Mouse (Mus musculus) forebrain, embryonic 13.5 days (tissue): ENCODE measurements at regions not wholly inside any gene's neighbourhood (a gene's known extent, or its start where the extent isn't known, plus 50 kb on each side); places are given as distances from the start of the nearest gene placed in this dataset.

Experiments
- ATAC-seq: fragments of 200-750 bp; cut with Nextera tagmentation; 2 replicates; pipeline ENCODE4 v1.8.0; 2017
- H3K27ac ChIP-seq: fragments of 300-500 bp; sonication (generic); 2 replicates; pipeline ENCODE4 v1.5.1; 2015; ENCODE audit warnings: inconsistent platforms, mild to moderate bottlenecking, moderate library complexity
- H3K27me3 ChIP-seq: fragments of 300-500 bp; sonication (generic); 2 replicates; pipeline ENCODE4 v1.6.1; 2015; ENCODE audit warnings: mild to moderate bottlenecking, inconsistent platforms
- H3K36me3 ChIP-seq: fragments of 300-500 bp; sonication (generic); 2 replicates; pipeline ENCODE4 v1.6.1; 2015; ENCODE audit warnings: mild to moderate bottlenecking, inconsistent platforms; ENCODE audit not compliant: poor library complexity, severe bottlenecking
- H3K4me1 ChIP-seq: fragments of 300-500 bp; sonication (generic); 2 replicates; pipeline ENCODE4 v1.6.1; 2015; ENCODE audit warnings: inconsistent platforms
- H3K4me2 ChIP-seq: fragments of 300-500 bp; sonication (generic); 2 replicates; pipeline ENCODE4 v1.6.1; 2015; ENCODE audit warnings: inconsistent platforms, mild to moderate bottlenecking, moderate library complexity
- H3K4me3 ChIP-seq: fragments of 300-500 bp; sonication (generic); 2 replicates; pipeline ENCODE4 v1.5.1; 2015; ENCODE audit warnings: mild to moderate bottlenecking, inconsistent platforms
- H3K9ac ChIP-seq: fragments of 300-500 bp; sonication (generic); 2 replicates; pipeline ENCODE4 v1.6.1; 2015; ENCODE audit warnings: mild to moderate bottlenecking, inconsistent platforms
- H3K9me3 ChIP-seq: fragments of 300-500 bp; sonication (generic); replicated peaks from 2 replicates; pipeline ENCODE4 v1.6.1; 2016; ENCODE audit warnings: inconsistent platforms
- WGBS: fragments of 180-500 bp; shearing (Covaris S2); methylation state at CpG from one replicate; pipeline ENCODE4 v1.1.7; 2015; 5-methylcytosine and 5-hydroxymethylcytosine counted together

DNA sequence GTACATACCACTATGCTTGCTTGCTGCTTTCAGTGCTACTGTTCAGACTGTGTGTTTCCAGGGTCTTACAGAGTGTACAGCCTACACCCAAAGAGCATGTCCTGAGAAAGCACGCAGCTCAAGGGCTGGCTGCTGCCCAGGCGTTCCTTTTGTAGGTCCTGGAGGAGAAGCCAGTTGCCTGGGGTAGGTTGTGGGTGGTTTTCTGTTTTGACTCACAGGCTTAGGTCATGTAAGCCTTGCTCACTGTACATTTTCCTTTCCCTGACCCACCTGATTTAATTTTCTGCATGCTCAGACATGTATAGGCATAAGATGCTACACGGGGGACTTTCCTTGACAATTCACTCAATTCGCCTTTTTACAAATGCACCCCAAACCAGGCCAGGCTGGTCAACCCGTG lies 172.9 kb upstream of the Wdfy3 start:
- Histone ChIP-seq H3K4me3 (no peak overlapping the region), H3K9me3 (no peaks in the 10 kb centered on the region), H3K27me3 (no peaks in the 10 kb centered on the region), H3K9ac (no peak overlapping the region), H3K27ac (no peak overlapping the region), H3K36me3 (no peaks in the 10 kb centered on the region), H3K4me2 (no peak overlapping the region), H3K4me1 (no peaks in the 10 kb centered on the region)
- 81% methylated on average over 5 of the region's 5 CpGs for WGBS
- ATAC-seq: no peak

DNA sequence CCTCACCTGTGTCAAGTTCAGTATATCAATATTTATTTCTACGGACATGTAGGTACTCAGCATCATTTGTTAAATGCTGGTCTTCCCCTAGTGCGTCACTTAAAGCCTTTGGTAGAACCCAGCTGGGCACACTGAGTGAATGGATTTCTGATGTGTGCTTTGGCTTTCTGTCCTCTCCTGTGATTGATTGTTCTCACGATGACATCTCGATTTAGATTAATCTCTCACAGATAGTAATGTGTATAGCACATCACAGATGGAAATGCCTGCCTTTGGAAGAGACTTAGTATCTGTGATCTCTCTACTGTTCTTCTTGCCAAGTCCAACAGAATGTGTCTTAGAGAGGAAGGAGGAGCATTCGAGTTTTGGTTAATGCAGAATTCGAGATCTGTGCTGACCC lies 175.0 kb upstream of the Wdfy3 start:
- Histone ChIP-seq H3K27me3 (no peaks in the 10 kb centered on the region), H3K4me3 (no peak overlapping the region), H3K9ac (no peak overlapping the region), H3K9me3 (no peaks in the 10 kb centered on the region), H3K4me2 (no peak overlapping the region), H3K27ac (no peak overlapping the region), H3K4me1 (peaks cover 9% of the 10 kb centered on the region; the same call in 1 of the 2 replicates), H3K36me3 (no peaks in the 10 kb centered on the region)
- 87% methylated on average over 6 of the region's 6 CpGs for WGBS
- ATAC-seq: no peak

DNA sequence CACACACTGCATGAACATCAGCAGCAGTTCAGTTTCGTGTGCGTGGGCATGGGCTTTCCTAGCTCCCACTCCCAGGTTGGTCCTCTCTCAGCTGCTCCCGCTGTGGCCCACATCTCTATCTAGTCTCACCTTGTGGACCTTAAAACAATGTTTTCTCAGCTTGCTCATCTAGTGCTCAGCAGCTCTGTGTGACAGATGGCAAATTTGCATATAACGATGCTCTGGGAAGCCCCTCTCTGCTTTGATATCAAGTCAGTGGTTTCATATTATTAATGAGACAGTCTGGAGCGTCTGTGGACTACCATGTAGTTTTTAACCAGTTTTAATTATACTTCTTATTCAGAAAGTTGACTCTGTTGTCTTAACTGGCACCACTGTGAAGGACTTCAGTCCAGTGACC lies 179.0 kb upstream of the Wdfy3 start:
- H3K9me3 ChIP-seq: no peaks in the 10 kb centered on the region
- H3K36me3 ChIP-seq: no peaks in the 10 kb centered on the region
- 58% methylated on average over 5 of the region's 5 CpGs for WGBS
- H3K27ac ChIP-seq: no peak overlapping the region
- ATAC-seq: peak; percentile 67
- peaks cover 9% of the 10 kb centered on the region; the same call in 1 of the 2 replicates for H3K4me1 ChIP-seq
- H3K4me2 ChIP-seq: no peak overlapping the region
- H3K4me3 ChIP-seq: no peak overlapping the region
- no peaks in the 10 kb centered on the region for H3K27me3 ChIP-seq
- no peak overlapping the region for H3K9ac ChIP-seq

GRCm38 (mm10) chr5:102251076-102251475 lies 181.4 kb upstream of the Wdfy3 start:
- H3K9ac ChIP-seq: no peak overlapping the region
- no peaks in the 10 kb centered on the region for H3K9me3 ChIP-seq
- H3K27me3 ChIP-seq: no peaks in the 10 kb centered on the region
- H3K4me1 ChIP-seq: peaks cover 9% of the 10 kb centered on the region; the same call in 1 of the 2 replicates
- H3K36me3 ChIP-seq: no peaks in the 10 kb centered on the region
- H3K4me2 ChIP-seq: no peak overlapping the region
- H3K4me3 ChIP-seq: no peak overlapping the region
- H3K27ac ChIP-seq: no peak overlapping the region
- 89% methylated on average over 7 of the region's 7 CpGs for WGBS
- no peak for ATAC-seq

- H3K27me3 ChIP-seq: no peaks in the 10 kb centered on the region
- ATAC-seq: no peak
- H3K27ac ChIP-seq: no peak overlapping the region
- peaks cover 9% of the 10 kb centered on the region; the same call in 1 of the 2 replicates for H3K4me1 ChIP-seq
- H3K4me2 ChIP-seq: no peak overlapping the region
- WGBS: 8% methylated on average over 2 of the region's 2 CpGs
- H3K4me3 ChIP-seq: no peak overlapping the region
- no peaks in the 10 kb centered on the region for H3K36me3 ChIP-seq
- no peak overlapping the region for H3K9ac ChIP-seq
- no peaks in the 10 kb centered on the region for H3K9me3 ChIP-seq
These were observed 184.1 kb upstream of the Wdfy3 start for GRCm38 (mm10) chr5:102253786-102254185.

DNA sequence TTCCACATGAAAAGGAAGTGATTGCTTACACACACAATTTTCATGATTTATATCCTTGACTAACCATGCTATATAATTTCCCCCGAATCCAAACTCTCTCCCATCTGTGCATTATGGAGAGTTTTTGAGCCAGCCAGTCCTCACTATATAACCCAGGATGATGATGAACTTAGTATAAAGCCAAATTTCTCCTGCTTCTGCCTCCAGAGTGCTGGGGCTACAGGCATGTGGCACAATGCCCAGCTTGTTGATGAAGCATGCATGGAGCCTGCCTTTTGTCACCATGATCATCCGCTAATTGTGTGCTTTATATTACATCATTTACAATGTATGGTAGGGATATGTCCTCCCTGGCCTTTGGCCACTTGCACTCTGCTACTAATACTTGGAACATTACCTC lies 187.4 kb upstream of the Wdfy3 start:
- Histone ChIP-seq H3K9ac (no peak overlapping the region), H3K27me3 (no peaks in the 10 kb centered on the region), H3K4me2 (no peak overlapping the region), H3K36me3 (no peaks in the 10 kb centered on the region), H3K4me3 (no peak overlapping the region), H3K9me3 (no peaks in the 10 kb centered on the region), H3K27ac (no peak overlapping the region), H3K4me1 (peaks cover 4% of the 10 kb centered on the region; the same call in 1 of the 2 replicates)
- ATAC-seq: no peak
- WGBS: 78% methylated on average over 2 of the region's 2 CpGs

GRCm38 (mm10) chr5:102261621-102262020 lies 191.9 kb upstream of the Wdfy3 start:
- Histone ChIP-seq H3K27me3 (no peaks in the 10 kb centered on the region), H3K4me1 (peaks cover 4% of the 10 kb centered on the region; the same call in 1 of the 2 replicates), H3K4me2 (no peak overlapping the region), H3K9ac (no peak overlapping the region), H3K4me3 (no peak overlapping the region), H3K27ac (no peak overlapping the region), H3K9me3 (no peaks in the 10 kb centered on the region), H3K36me3 (no peaks in the 10 kb centered on the region)
- 90% methylated on average over 5 of the region's 5 CpGs for WGBS
- ATAC-seq: no peak

- ATAC-seq: no peak
- Histone ChIP-seq H3K27me3 (no peaks in the 10 kb centered on the region), H3K4me1 (no peaks in the 10 kb centered on the region), H3K9ac (no peak overlapping the region), H3K36me3 (no peaks in the 10 kb centered on the region), H3K4me2 (no peak overlapping the region), H3K9me3 (no peaks in the 10 kb centered on the region), H3K4me3 (no peak overlapping the region), H3K27ac (no peak overlapping the region)
- WGBS: 72% methylated on average over 11 of the region's 11 CpGs
These were observed 196.7 kb upstream of the Wdfy3 start for GRCm38 (mm10) chr5:102266451-102266850.

- no peaks in the 10 kb centered on the region for H3K36me3 ChIP-seq
- no peak overlapping the region for H3K27ac ChIP-seq
- H3K9me3 ChIP-seq: no peaks in the 10 kb centered on the region
- no peaks in the 10 kb centered on the region for H3K27me3 ChIP-seq
- no peak overlapping the region for H3K9ac ChIP-seq
- H3K4me3 ChIP-seq: no peak overlapping the region
- no peaks in the 10 kb centered on the region for H3K4me1 ChIP-seq
- no peak overlapping the region for H3K4me2 ChIP-seq
- WGBS: 88% methylated on average over 3 of the region's 3 CpGs
- ATAC-seq: no peak
These were observed 197.4 kb upstream of the Wdfy3 start for GRCm38 (mm10) chr5:102267150-102267549.

DNA sequence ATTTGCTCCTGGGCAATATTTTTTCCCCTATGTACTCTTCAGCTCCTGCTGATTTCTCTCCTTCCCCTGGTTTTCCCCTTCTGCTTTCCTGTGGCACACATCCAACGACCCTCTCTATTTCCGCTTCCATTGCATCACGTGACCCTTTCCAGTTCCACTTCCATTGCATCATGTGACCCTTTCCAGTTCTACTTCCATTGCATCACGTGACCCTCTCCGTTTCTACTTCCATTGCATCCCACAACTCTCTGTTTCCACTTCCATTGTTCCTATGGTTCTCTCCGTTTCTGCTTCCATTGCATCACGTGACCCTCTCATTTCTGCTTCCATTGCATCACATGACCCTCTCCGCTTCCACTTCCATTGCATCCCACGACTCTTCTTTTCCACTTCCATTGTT lies 199.5 kb upstream of the Wdfy3 start:
- 88% methylated on average over 9 of the region's 9 CpGs for WGBS

GRCm38 (mm10) chr5:102275621-102276020 lies 205.6 kb upstream of the Arhgap24 start:
- 90% methylated on average over 3 of the region's 3 CpGs for WGBS

More for the DNA sequence above, 199.5 kb upstream of the Wdfy3 start:
- Histone ChIP-seq H3K9me3 (no peaks in the 10 kb centered on the region), H3K36me3 (no peaks in the 10 kb centered on the region), H3K4me1 (no peaks in the 10 kb centered on the region), H3K27me3 (no peaks in the 10 kb centered on the region), H3K27ac (no peak overlapping the region), H3K4me3 (no peak overlapping the region), H3K4me2 (no peak overlapping the region), H3K9ac (no peak overlapping the region)
- ATAC-seq: no peak

DNA sequence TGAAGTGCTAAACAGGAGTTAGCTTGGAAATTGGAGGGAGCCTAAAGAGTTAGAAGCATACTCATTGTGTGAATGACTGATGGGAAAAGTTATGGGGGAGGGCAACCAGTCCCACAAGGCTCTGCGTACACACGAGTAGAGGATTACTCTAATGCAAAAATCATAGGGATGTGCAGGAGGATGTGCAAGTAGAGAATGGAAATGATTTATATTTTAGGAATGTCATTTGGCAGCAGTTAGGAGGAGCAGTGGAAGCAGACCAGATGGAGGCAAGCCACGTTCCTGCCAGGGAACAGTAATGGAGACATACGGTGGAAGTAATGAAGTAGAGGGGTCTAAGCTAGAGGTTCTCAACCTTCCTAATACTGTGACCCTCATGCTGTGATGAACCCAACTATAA lies 194.1 kb upstream of the Arhgap24 start:
- H3K27me3 ChIP-seq: no peaks in the 10 kb centered on the region
- no peak overlapping the region for H3K9ac ChIP-seq
- H3K36me3 ChIP-seq: no peaks in the 10 kb centered on the region
- H3K4me3 ChIP-seq: no peak overlapping the region
- H3K4me1 ChIP-seq: no peaks in the 10 kb centered on the region
- no peak overlapping the region for H3K4me2 ChIP-seq
- no peak for ATAC-seq
- H3K27ac ChIP-seq: no peak overlapping the region
- H3K9me3 ChIP-seq: no peaks in the 10 kb centered on the region
- WGBS: 87% methylated on average over 4 of the region's 4 CpGs

More at GRCm38 (mm10) chr5:102275621-102276020, 205.6 kb upstream of the Arhgap24 start:
- H3K4me3 ChIP-seq: no peak overlapping the region
- no peaks in the 10 kb centered on the region for H3K9me3 ChIP-seq
- no peaks in the 10 kb centered on the region for H3K36me3 ChIP-seq
- no peak for ATAC-seq
- no peak overlapping the region for H3K27ac ChIP-seq
- no peak overlapping the region for H3K9ac ChIP-seq
- H3K27me3 ChIP-seq: no peaks in the 10 kb centered on the region
- no peak overlapping the region for H3K4me2 ChIP-seq
- no peaks in the 10 kb centered on the region for H3K4me1 ChIP-seq

DNA sequence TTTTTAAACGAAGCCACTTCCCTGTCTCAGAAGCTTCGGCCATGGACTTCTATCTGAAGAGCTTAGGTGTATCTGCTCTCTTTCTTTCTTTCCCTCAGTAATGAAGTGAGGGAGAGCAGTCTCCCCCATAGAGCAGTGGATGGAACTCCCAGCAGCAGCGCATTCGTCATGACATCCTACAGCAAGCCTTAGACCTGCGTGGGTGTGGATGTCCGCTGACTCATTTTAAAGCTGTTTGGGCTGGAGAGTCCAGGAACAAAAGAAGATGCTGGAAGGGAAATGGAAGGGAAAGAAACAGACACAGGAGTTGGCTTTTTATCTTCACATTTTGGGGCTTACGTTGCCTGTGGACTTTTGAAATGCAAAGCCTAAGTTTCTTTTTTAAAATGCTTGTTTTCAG lies 190.3 kb upstream of the Arhgap24 start:
- H3K4me1 ChIP-seq: no peaks in the 10 kb centered on the region
- H3K4me2 ChIP-seq: no peak overlapping the region
- WGBS: 88% methylated on average over 7 of the region's 7 CpGs
- no peaks in the 10 kb centered on the region for H3K27me3 ChIP-seq
- H3K9me3 ChIP-seq: no peaks in the 10 kb centered on the region
- no peak overlapping the region for H3K9ac ChIP-seq
- ATAC-seq: no peak
- no peak overlapping the region for H3K27ac ChIP-seq
- no peaks in the 10 kb centered on the region for H3K36me3 ChIP-seq
- H3K4me3 ChIP-seq: no peak overlapping the region
